Mouse (Mus musculus) layer of hippocampus, adult 18-20 months (tissue): Measurements from ENCODE around the gene Rassf3. TPM values are rescaled to one million over a fixed set of nuclear protein-coding genes. Genes with fewer than 3 reads are reported as not detected.

Source experiments
- DNase-seq, 2 experiments: peaks; one replicate each; pipeline ENCODE4 v3.0.0; 2022; ENCODE audit warnings: low spot score in 2 of 2
- long read RNA-seq: library from polyadenylated mRNA; stranded (forward); transcript quantifications from one replicate; pipeline ENCODE4 v2.0.0, GENCODE M21; 2021
- total RNA-seq, 2 experiments: library from RNA; stranded (reverse); gene quantifications; 2 replicates each; pipeline ENCODE4 v1.2.3; 2021

Gene Rassf3
- total RNA-seq, result 1 to 10 TPM; 9.6 to 9.8 TPM
- long read RNA-seq, transcript Rassf3-201 (5 exons, 3,522 nt), result major isoform, 17 of 18 reads
- long read RNA-seq, partial matches to known transcripts, result 0 of 18 reads
- long read RNA-seq, other reads (novel, unspliced or antisense), result 1 of 18 reads

DNA sequence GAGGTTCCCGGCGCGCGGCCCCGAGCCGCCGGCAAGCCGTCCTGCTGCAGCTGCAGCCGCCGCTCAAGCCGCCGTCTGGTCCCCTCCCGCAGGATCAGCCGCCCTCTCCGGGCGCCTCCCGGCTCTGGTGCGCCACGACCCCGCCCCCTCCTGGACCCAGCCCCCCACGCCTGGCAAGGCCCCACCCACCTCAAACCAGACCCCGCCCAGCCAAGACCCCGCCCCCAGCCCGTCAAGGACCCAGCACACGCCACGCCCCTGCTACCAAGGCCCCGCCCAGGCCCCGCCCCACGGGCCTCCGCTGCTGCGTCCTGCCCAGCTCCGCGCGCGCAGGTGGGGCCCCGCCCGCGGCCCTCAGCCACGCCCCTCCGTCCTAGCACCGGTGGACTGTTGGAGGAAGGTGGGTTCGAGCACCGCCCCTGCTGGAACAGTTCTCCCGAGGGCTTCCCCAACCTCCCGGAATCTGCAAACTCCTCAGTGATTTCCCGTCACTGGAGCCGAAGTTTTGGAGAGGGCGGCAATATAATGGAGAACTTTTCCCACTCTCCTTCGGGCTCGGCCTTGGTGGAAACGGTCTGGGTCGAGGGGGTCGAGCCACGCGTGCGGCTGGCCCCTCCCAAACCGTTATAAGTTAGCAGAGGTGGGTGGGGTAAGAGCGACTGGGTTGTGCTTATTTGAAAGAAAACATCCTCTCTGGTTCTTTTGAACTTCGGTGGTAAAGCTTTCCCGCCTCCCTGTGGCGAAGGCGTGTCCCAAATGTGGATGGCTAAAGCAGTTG lies at the start of gene Rassf3:
Gene Rassf3, minus strand, starts transcription at position 158 of the 778 bp plus-strand sequence.
- DNase-seq, result peak; percentile 49 to 76

DNA sequence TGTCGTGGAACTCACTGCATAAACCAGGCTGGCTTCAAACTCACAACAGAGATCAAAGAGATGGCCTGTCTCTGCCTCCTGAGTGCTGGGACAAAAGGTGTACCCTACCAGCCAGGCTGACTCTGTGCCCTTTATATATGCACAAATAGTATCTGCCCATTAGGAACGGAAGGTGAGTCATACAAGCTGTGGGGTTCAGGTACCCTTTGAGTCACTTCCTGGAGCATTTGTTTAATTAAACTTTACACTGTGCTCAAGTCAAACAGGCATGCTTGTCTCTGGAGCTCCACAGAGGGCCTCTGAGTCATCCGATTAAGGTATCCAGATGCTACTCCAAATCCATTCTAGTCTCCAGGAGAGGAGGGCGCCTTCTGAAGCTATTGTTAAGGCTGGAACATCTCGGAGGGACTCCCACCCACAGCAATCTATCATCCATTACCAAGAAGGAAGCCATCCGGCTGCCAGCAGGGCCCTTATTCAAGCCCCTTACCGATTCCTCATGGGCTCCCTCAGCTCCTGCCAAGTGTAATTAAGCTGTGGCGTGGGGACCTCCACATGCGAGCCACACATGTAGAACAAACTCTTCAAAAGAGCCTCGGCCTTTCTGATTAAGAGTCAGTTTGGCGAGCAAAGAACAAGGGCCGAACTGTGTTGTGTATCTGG lies 44.9 kb upstream of the Rassf3 start:
- no peak for DNase-seq

- no peak for DNase-seq
Measured at GRCm38 (mm10) chr10:121519710-121520109, 43.6 kb upstream of the Rassf3 start.

- peak; percentile 54 to 84 for DNase-seq
Measured at GRCm38 (mm10) chr10:121516008-121516600, 40.0 kb upstream of the Rassf3 start.

- no peak for DNase-seq
Measured at GRCm38 (mm10) chr10:121509751-121510643, 33.9 kb upstream of the Rassf3 start.

GRCm38 (mm10) chr10:121507755-121508544 lies 31.8 kb upstream of the Rassf3 start:
- no peak for DNase-seq

- DNase-seq, result peak in 1 of 2 experiments; percentile 47
Measured at GRCm38 (mm10) chr10:121506731-121507583, 30.8 kb upstream of the Rassf3 start.

DNA sequence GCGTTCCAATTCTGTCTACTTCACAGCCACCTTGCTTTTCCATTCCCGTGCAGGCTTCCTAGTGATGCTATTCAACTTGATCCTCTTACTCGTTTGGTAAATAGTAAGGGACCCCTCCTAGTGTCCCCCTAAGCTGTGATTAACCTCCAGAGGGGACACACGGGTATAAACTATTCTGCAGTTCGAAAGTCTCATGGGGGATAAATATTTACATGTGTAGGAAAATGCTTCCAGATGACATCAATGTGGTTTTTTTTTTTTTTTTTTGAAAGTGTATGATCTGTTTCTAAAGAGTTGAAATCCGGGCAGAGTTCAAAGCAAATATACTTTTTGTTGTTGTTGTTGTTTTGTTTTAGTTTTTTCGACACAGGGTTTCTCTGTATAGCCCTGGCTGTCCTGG lies 29.8 kb upstream of the Rassf3 start:
- no peak for DNase-seq

DNA sequence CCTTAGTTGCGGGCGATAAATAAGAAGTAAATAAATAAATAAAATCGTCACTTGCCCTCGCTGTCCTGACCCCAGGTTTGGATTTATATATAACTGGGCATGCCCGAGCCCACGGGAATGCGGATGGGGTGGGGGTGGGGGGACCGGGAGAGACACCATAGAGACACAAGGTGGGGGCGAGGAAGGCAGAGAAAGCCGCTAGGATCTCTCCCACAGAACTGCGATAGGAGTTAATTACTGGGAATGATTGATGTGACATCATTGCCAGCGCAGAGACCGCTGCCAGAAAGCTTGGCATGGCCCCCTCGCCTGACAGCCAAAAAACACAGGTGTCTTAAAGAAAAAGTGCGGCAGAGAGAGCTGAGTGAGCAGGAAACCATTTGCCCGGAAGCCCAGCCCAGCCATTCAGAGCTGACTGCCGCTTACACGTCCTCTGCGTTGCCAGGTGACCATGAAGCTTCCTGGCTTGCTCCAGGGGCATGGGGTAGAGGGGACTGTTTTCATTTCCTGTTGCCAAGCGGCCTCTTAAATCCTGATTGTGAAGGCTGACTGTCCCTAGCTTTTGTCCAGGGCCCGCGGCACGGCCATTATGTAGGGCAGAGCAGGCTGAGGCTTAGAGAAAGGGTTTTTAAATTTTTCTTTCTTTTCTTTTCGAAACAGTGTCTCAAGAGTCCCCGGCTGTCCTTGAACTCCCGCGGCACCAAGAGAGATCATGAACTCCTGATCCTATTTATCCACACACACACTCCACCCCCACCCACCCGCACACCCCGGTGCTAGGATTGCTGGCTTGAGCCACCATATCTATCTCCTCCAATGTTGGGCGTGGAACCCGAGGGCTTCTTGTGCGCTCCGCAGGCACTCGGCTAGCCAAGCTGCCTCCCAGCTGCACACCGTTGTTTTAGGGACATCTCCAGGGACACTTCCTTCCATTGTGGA lies 29.1 kb upstream of the Rassf3 start:
- peak; percentile 65 to 74 for DNase-seq

GRCm38 (mm10) chr10:121501160-121501559 lies 25.0 kb upstream of the Rassf3 start:
- DNase-seq, result no peak

- DNase-seq, result no peak
Measured at GRCm38 (mm10) chr10:121500034-121500433, 23.9 kb upstream of the Rassf3 start.

GRCm38 (mm10) chr10:121499063-121499462 lies 22.9 kb upstream of the Rassf3 start:
- DNase-seq, result no peak

GRCm38 (mm10) chr10:121498481-121498904 lies 22.3 kb upstream of the Rassf3 start:
- DNase-seq, result no peak

- DNase-seq, result no peak
Measured at GRCm38 (mm10) chr10:121497968-121498367, 21.8 kb upstream of the Rassf3 start.

- DNase-seq, result no peak
Measured at GRCm38 (mm10) chr10:121496616-121497015, 20.5 kb upstream of the Rassf3 start.

DNA sequence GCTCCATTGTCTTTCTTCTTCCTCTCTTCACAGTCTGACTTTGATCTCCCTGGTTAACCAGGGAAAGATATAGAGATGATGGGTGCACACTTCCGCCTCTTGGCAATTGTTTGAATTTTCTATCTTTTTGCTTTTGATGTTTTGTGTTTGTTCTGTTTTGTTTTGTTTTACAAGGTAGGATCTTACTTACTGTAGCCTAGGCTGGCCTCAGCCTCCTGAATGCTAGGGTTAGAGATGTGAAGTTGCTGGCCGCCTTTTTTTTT lies 17.9 kb upstream of the Rassf3 start:
- no peak for DNase-seq

GRCm38 (mm10) chr10:121493374-121494162 lies 17.4 kb upstream of the Rassf3 start:
- DNase-seq, result no peak
